Mouse (Mus musculus): ENCODE results near the gene Acadl. TPM values are rescaled to one million over a fixed set of nuclear protein-coding genes. Genes with fewer than 3 reads are reported as not detected.

Acadl gene
- polyA plus RNA-seq, 1 experiment from 2014 or later, result 58.2 TPM

DNA sequence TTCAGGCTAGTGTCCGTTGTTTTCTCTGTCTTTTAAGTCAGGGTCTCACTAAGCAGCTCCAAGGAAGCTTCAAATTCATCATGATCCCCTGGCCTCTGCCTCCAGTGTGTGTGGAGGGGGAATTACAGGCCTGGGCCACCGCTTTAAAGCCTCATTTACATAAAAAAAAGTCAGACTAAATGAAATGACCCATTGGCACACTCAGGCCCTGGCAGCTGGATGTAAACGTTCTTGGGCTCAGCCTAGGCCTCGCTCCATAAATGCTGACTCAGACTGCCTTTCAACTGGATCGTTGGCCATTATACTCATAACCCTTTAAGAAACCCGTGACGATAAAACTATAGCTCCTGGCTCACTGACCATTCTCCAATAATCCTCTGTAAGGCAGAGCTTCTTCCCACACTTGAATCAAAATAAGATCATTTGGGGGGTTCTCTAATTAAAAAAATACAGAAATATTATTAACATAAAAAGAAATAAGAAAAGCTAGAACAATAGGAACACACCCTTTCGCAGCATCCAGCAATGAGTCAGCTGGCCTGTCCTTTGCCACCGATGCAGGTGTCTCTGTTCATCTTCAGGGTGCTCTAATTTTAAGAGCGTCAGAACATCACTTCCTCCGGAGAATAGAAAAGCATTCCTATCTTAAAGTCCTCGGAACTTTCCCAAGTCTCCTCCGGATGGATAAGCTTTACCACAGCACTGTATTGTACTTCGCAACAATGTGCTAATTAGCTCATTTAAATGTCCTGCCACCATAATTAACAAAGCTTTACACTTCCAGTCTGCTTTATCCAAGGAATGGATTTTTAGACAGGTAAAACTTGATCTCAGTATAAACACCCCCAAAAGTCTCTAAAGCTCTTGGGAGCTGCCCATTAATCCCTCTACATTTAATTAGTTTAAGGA lies 1.1 kb downstream of the Acadl start:
- Histone ChIP-seq H3K27me3 (ENCODE audit: control insufficient read depth, insufficient read depth, low read length) (no peaks in the 10 kb centered on the region), H3K36me3 (replicated peaks; ENCODE audit: control insufficient read depth, insufficient read depth, low read depth, low read length) (no peaks in the 10 kb centered on the region), H3K4me1 (ENCODE audit: control insufficient read depth, insufficient read depth, low read length) (no peaks in the 10 kb centered on the region), H3K27ac (replicated peaks; ENCODE audit: low read depth, low read length) (no peak overlapping the region), H3K4me2 (ENCODE audit: low read depth, low read length) (peak overlapping the region; percentile 88), H3K9me3 (replicated peaks; ENCODE audit: control insufficient read depth, low read length) (no peaks in the 10 kb centered on the region), H3K9ac (replicated peaks; ENCODE audit: low read length) (no peak overlapping the region; the same call in 1 of the 2 replicates), H3K4me3 (ENCODE audit: low read depth, low read length) (peak overlapping the region; percentile 88)
- ATAC-seq (replicated peaks; ENCODE audit: insufficient number of reproducible peaks, low FRiP score, low TSS enrichment, low read depth) (0 out of 2 replicates have a peak, but pooled peaks have one; percentile 26), DNase-seq (ENCODE audit: low spot score) (peak; percentile 12)
- 29% methylated on average over 14 of the region's 14 CpGs for WGBS

DNA sequence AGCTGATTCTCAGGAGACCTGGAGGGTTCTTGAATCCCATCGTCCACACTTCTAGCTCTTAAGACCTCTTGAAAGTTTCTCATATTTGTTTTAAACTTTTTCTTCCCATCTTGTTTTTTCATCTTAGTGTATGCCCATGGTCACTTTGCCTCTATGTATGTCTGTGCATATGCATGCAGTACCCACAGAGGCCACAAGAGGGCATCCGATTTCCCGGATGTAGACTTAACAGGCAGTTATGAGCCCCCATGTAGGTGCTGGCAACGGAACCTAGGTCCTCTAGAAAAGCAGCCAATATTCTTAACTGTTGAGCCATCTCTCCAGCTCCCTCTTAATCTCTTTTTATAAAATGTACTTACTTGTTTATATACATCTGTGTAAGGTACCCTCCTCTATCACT lies 15.6 kb downstream of the Acadl start:
- 86% methylated on average over 4 of the region's 4 CpGs for WGBS
- ATAC-seq (replicated peaks; ENCODE audit: insufficient number of reproducible peaks, low FRiP score, low TSS enrichment, low read depth) (no peak), DNase-seq (ENCODE audit: low spot score) (no peak)
- H3K27ac ChIP-seq (replicated peaks; ENCODE audit: low read depth, low read length), result no peak overlapping the region
- H3K27me3 ChIP-seq (ENCODE audit: control insufficient read depth, insufficient read depth, low read length), result no peaks in the 10 kb centered on the region
- H3K9ac ChIP-seq (replicated peaks; ENCODE audit: low read length), result no peak overlapping the region
- H3K4me1 ChIP-seq (ENCODE audit: control insufficient read depth, insufficient read depth, low read length), result no peaks in the 10 kb centered on the region
- no peaks in the 10 kb centered on the region for H3K9me3 ChIP-seq (replicated peaks; ENCODE audit: control insufficient read depth, low read length)
- 0 out of 2 replicates have a peak, but pooled peaks cover 2% of the 10 kb centered on the region for H3K36me3 ChIP-seq (replicated peaks; ENCODE audit: control insufficient read depth, insufficient read depth, low read depth, low read length)
- no peak overlapping the region for H3K4me3 ChIP-seq (ENCODE audit: low read depth, low read length)
- no peak overlapping the region for H3K4me2 ChIP-seq (ENCODE audit: low read depth, low read length)

DNA sequence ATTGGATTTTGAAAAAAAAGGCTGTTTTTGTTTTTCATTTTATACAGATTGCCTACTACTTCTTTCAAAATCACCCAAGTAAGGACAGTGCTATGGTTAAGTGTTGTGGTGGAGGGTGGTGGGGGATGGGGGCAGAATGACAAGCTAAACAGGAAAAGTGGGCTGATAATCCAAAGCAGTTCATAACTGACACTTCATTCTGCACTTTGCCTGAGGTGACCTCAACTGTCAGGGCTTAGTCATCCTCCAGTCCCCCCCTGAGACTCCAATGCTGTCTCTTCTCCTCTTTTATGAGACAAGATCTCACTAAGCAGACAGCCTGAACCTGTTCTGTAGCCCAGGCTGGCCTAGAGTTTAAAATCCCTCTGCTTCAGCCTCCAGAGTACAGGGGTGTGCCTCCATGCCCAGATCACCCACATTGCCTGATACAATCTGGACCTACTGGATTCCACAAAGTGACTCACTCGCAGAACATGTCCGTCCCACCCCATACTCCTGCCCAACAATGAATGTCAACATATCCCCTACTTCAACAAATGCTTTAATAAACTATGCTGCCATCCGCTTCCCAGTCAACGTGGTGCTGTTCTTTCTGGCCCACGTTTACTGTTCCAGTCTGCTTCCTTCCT lies 17.3 kb downstream of the Acadl start:
- H3K9me3 ChIP-seq (replicated peaks; ENCODE audit: control insufficient read depth, low read length), result no peaks in the 10 kb centered on the region
- no peak overlapping the region for H3K9ac ChIP-seq (replicated peaks; ENCODE audit: low read length)
- WGBS, result 86% methylated on average over 5 of the region's 5 CpGs
- no peaks in the 10 kb centered on the region for H3K4me1 ChIP-seq (ENCODE audit: control insufficient read depth, insufficient read depth, low read length)
- no peak overlapping the region for H3K4me3 ChIP-seq (ENCODE audit: low read depth, low read length)
- no peak overlapping the region for H3K27ac ChIP-seq (replicated peaks; ENCODE audit: low read depth, low read length)
- no peak overlapping the region for H3K4me2 ChIP-seq (ENCODE audit: low read depth, low read length)
- 0 out of 2 replicates have a peak, but pooled peaks cover 2% of the 10 kb centered on the region for H3K36me3 ChIP-seq (replicated peaks; ENCODE audit: control insufficient read depth, insufficient read depth, low read depth, low read length)
- DNase-seq (ENCODE audit: low spot score), result no peak
- H3K27me3 ChIP-seq (ENCODE audit: control insufficient read depth, insufficient read depth, low read length), result no peaks in the 10 kb centered on the region
- no peak for ATAC-seq (replicated peaks; ENCODE audit: insufficient number of reproducible peaks, low FRiP score, low TSS enrichment, low read depth)

DNA sequence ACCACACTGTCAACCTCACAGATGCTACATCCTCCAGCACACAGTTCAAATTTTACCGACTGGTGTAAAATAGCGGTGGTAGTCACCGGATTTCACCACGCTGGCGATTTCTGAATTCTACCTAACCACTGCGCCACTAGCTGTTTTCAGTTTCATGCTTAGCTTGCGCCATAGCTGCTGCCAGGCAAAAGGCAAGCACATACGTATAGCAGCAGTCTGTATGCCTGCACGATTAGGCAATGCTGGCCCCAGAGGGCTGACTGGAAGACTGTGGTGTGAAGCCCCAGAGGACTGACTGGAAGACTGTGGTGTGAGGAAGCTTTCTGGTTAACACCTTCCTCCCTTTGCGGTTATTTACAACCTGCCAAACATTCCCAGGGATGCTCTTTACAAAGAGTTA lies 21.1 kb downstream of the Acadl start:
- H3K9me3 ChIP-seq (replicated peaks; ENCODE audit: control insufficient read depth, low read length), result no peaks in the 10 kb centered on the region
- no peaks in the 10 kb centered on the region for H3K4me1 ChIP-seq (ENCODE audit: control insufficient read depth, insufficient read depth, low read length)
- ATAC-seq (replicated peaks; ENCODE audit: insufficient number of reproducible peaks, low FRiP score, low TSS enrichment, low read depth), result no peak
- H3K27me3 ChIP-seq (ENCODE audit: control insufficient read depth, insufficient read depth, low read length), result no peaks in the 10 kb centered on the region
- no peak overlapping the region for H3K9ac ChIP-seq (replicated peaks; ENCODE audit: low read length)
- no peak for DNase-seq (ENCODE audit: low spot score)
- H3K27ac ChIP-seq (replicated peaks; ENCODE audit: low read depth, low read length), result no peak overlapping the region
- H3K4me3 ChIP-seq (ENCODE audit: low read depth, low read length), result no peak overlapping the region
- no peak overlapping the region for H3K4me2 ChIP-seq (ENCODE audit: low read depth, low read length)
- no peaks in the 10 kb centered on the region for H3K36me3 ChIP-seq (replicated peaks; ENCODE audit: control insufficient read depth, insufficient read depth, low read depth, low read length)
- 83% methylated on average over 10 of the region's 10 CpGs for WGBS

DNA sequence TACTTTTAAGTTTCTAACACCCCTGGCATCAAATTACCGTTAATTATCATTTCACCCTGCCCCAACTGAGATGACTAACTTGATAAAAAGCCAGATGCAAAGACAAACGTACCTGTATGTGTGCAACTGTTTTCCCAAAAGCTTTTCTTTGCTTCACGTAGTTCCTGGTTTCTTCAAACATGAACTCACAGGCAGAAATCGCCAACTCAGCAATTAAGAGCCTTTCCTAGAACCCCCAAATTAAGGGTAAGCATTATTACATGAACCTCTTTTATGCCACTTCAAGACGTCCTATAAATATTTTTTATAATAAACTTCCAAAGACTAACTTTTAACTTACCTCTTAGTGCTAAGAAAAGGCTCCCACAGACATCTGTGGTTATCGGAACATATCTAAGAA lies 21.6 kb downstream of the Acadl start:
- 74% methylated on average over 6 of the region's 6 CpGs for WGBS
- H3K4me3 ChIP-seq (ENCODE audit: low read depth, low read length), result no peak overlapping the region
- no peaks in the 10 kb centered on the region for H3K36me3 ChIP-seq (replicated peaks; ENCODE audit: control insufficient read depth, insufficient read depth, low read depth, low read length)
- no peak overlapping the region for H3K4me2 ChIP-seq (ENCODE audit: low read depth, low read length)
- H3K4me1 ChIP-seq (ENCODE audit: control insufficient read depth, insufficient read depth, low read length), result no peaks in the 10 kb centered on the region
- DNase-seq (ENCODE audit: low spot score) (no peak), ATAC-seq (replicated peaks; ENCODE audit: insufficient number of reproducible peaks, low FRiP score, low TSS enrichment, low read depth) (no peak)
- no peak overlapping the region for H3K27ac ChIP-seq (replicated peaks; ENCODE audit: low read depth, low read length)
- H3K9me3 ChIP-seq (replicated peaks; ENCODE audit: control insufficient read depth, low read length), result no peaks in the 10 kb centered on the region
- H3K9ac ChIP-seq (replicated peaks; ENCODE audit: low read length), result no peak overlapping the region
- H3K27me3 ChIP-seq (ENCODE audit: control insufficient read depth, insufficient read depth, low read length), result no peaks in the 10 kb centered on the region

DNA sequence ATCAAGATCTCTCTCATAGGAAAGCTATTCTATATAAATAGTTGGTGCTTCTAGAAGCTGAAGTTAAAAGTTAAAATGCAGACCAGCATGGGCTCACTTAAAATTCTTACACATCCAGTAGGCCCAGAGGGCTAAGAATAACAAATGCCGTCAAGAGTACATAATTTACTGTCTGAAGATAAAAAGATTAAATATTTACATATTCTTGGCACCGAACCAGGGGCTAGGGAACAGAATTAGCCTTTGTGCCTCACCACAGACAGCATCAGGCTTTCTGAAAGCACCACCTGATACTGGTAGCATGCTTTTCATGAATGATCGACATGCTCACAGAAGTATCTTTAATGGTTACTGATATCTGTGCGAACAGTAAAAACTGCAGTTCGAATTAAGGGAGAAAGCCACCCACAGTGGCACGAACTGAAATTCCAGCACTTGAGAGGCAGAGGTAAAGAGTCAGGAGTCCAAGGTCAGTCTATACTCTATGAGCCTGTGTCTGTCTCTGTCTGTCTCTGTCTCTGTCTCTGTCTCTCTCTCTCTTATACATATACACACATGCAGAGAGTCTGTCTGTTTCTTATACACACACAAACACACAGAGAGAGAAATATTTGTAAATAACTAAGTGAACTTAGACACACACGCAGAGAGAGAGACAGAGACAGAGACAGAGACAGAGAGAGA lies 23.2 kb downstream of the Acadl start:
- DNase-seq (ENCODE audit: low spot score) (no peak), ATAC-seq (replicated peaks; ENCODE audit: insufficient number of reproducible peaks, low FRiP score, low TSS enrichment, low read depth) (no peak)
- WGBS, result 81% methylated on average over 7 of the region's 7 CpGs
- Histone ChIP-seq H3K36me3 (replicated peaks; ENCODE audit: control insufficient read depth, insufficient read depth, low read depth, low read length) (no peaks in the 10 kb centered on the region), H3K4me2 (ENCODE audit: low read depth, low read length) (no peak overlapping the region), H3K9ac (replicated peaks; ENCODE audit: low read length) (no peak overlapping the region), H3K27ac (replicated peaks; ENCODE audit: low read depth, low read length) (no peak overlapping the region), H3K27me3 (ENCODE audit: control insufficient read depth, insufficient read depth, low read length) (no peaks in the 10 kb centered on the region), H3K4me3 (ENCODE audit: low read depth, low read length) (no peak overlapping the region), H3K9me3 (replicated peaks; ENCODE audit: control insufficient read depth, low read length) (no peaks in the 10 kb centered on the region), H3K4me1 (ENCODE audit: control insufficient read depth, insufficient read depth, low read length) (no peaks in the 10 kb centered on the region)

DNA sequence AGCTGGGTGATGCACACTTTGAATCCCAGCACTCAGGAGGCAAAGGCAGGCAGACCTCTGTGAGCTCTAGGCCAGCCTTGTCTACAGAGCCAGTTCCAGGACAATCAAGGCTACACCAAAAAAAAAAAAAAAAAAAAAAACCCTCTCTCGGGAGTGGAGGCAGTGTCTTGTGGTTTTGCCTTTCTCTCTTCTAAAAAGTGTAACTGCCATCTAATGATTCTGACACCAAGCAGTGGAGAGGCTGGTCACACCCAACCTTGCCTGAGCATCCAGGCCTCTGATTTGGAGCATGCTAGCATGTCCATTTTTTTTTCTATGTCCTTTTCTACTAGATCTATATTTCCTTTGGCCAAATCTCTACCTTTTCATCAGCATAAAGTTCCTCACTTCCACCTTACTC lies 23.9 kb downstream of the Acadl start:
- DNase-seq (ENCODE audit: low spot score) (no peak), ATAC-seq (replicated peaks; ENCODE audit: insufficient number of reproducible peaks, low FRiP score, low TSS enrichment, low read depth) (no peak)
- Histone ChIP-seq H3K4me1 (ENCODE audit: control insufficient read depth, insufficient read depth, low read length) (no peaks in the 10 kb centered on the region), H3K4me2 (ENCODE audit: low read depth, low read length) (no peak overlapping the region), H3K9ac (replicated peaks; ENCODE audit: low read length) (no peak overlapping the region), H3K27ac (replicated peaks; ENCODE audit: low read depth, low read length) (no peak overlapping the region), H3K36me3 (replicated peaks; ENCODE audit: control insufficient read depth, insufficient read depth, low read depth, low read length) (no peaks in the 10 kb centered on the region), H3K27me3 (ENCODE audit: control insufficient read depth, insufficient read depth, low read length) (no peaks in the 10 kb centered on the region), H3K4me3 (ENCODE audit: low read depth, low read length) (no peak overlapping the region), H3K9me3 (replicated peaks; ENCODE audit: control insufficient read depth, low read length) (no peaks in the 10 kb centered on the region)
- WGBS, result 89% methylated on average over 1 of the region's 1 CpGs
